Mouse (Mus musculus) myocyte (in vitro differentiated cells): ENCODE results near the gene Ncl. TPM values are rescaled to one million over a fixed set of nuclear protein-coding genes. Genes with fewer than 3 reads are reported as not detected.

Source experiments
- H3K27me3 ChIP-seq: one replicate; pipeline ENCODE4 v1.6.1; 2011; ENCODE audit not compliant: control insufficient read depth, insufficient read depth, insufficient read length
- H3K36me3 ChIP-seq: one replicate; pipeline ENCODE4 v1.6.1; 2011; ENCODE audit not compliant: control insufficient read depth, insufficient read depth
- H3K4me2 ChIP-seq: one replicate; pipeline ENCODE4 v1.6.1; 2011; ENCODE audit warnings: low read depth, control low read depth
- H3K4me3 ChIP-seq: one replicate; pipeline ENCODE4 v1.5.1; 2011; ENCODE audit warnings: mild to moderate bottlenecking, control low read depth, moderate library complexity
- H3K79me2 ChIP-seq: one replicate; pipeline ENCODE4 v1.6.1; 2011; ENCODE audit not compliant: control insufficient read depth, insufficient read depth
- H3ac ChIP-seq: one replicate; pipeline ENCODE4 v1.6.1; 2011; ENCODE audit not compliant: control insufficient read depth, insufficient read length
- CEBPB ChIP-seq: IDR thresholded peaks from 2 replicates; pipeline ENCODE4 v1.6.1; 2011; ENCODE audit warnings: mild to moderate bottlenecking, moderate library complexity; ENCODE audit not compliant: poor library complexity, insufficient read depth, severe bottlenecking
- E2F4 ChIP-seq: IDR thresholded peaks from one replicate; pipeline ENCODE4 v1.6.1; 2011; ENCODE audit warnings: mild to moderate bottlenecking, control low read depth, moderate library complexity; ENCODE audit not compliant: insufficient read depth
- MAX ChIP-seq: IDR thresholded peaks from one replicate; pipeline ENCODE4 v1.6.1; 2011; ENCODE audit warnings: low read depth, mild to moderate bottlenecking, control low read depth
- MYOD1 ChIP-seq, 3 experiments: IDR thresholded peaks; one replicate each; pipeline ENCODE4 v1.6.1; 2011; ENCODE audit warnings: control low read depth in 2 of 3, low read depth in 2 of 3, mild to moderate bottlenecking in 2 of 3, moderate library complexity in 1 of 3; ENCODE audit not compliant: insufficient read length in 2 of 3, control insufficient read depth in 1 of 3
- MYOG ChIP-seq, 3 experiments: IDR thresholded peaks; one replicate each; pipeline ENCODE4 v1.6.1; 2011; ENCODE audit warnings: control low read depth in 2 of 3, low read depth in 2 of 3, mild to moderate bottlenecking in 2 of 3; ENCODE audit not compliant: insufficient read length in 2 of 3, control insufficient read depth in 1 of 3, insufficient read depth in 1 of 3
- POLR2A ChIP-seq: IDR thresholded peaks from one replicate; pipeline ENCODE4 v1.6.1; 2011; ENCODE audit warnings: low read depth, mild to moderate bottlenecking, control low read depth, moderate library complexity; ENCODE audit not compliant: insufficient read length
- POLR2AphosphoS2 ChIP-seq: IDR thresholded peaks from one replicate; pipeline ENCODE4 v1.6.1; 2011; ENCODE audit warnings: low read depth, control low read depth; ENCODE audit not compliant: insufficient read length
- REST ChIP-seq: IDR thresholded peaks from one replicate; pipeline ENCODE4 v1.6.1; 2011; ENCODE audit warnings: mild to moderate bottlenecking, control low read depth, moderate library complexity; ENCODE audit not compliant: insufficient read depth, insufficient read length
- SRF ChIP-seq: IDR thresholded peaks from one replicate; pipeline ENCODE4 v1.6.1; 2011; ENCODE audit warnings: low read depth; ENCODE audit not compliant: control insufficient read depth, insufficient read length
- TCF12 ChIP-seq: IDR thresholded peaks from one replicate; pipeline ENCODE4 v1.6.1; 2011; ENCODE audit warnings: mild to moderate bottlenecking, control low read depth; ENCODE audit not compliant: poor library complexity, insufficient read depth, severe bottlenecking
- TCF3 ChIP-seq: IDR thresholded peaks from one replicate; pipeline ENCODE4 v1.6.1; 2011; ENCODE audit warnings: low read depth, control low read depth; ENCODE audit not compliant: insufficient read length
- USF1 ChIP-seq: IDR thresholded peaks from one replicate; pipeline ENCODE4 v1.6.1; 2011; ENCODE audit warnings: low read depth, mild to moderate bottlenecking, control low read depth, moderate library complexity
- polyA plus RNA-seq: library from polyadenylated mRNA; unstranded; fragments of >200 nt; fragmentation: generic; extraction: Trizol; gene quantifications from one replicate; pipeline ENCODE4 v1.2.1, GENCODE M21; 2012; ENCODE audit warnings: missing spikeins

Ncl gene
- polyA plus RNA-seq, 1 experiment = 131 TPM

GRCm38 (mm10) chr1:86313772-86314125, 45.5 kb downstream of the Ncl start:
- Histone ChIP-seq H3K27me3 (peaks cover 8% of the 10 kb centered on the region), H3K4me3 (no peak overlapping the region), H3K4me2 (no peak overlapping the region), H3K79me2 (no peaks in the 10 kb centered on the region), H3ac (no peak overlapping the region), H3K36me3 (no peaks in the 10 kb centered on the region)
- TF ChIP-seq TCF3 (no peak), MYOD1 (IDR thresholded peaks at IDR 0.05; ENCODE audit: control insufficient read depth in 1 of 3, insufficient read length in 2 of 3, low read depth in 2 of 3) (no peak), USF1 (no peak), POLR2A (no peak), TCF12 (no peak), POLR2AphosphoS2 (no peak), REST (no peak), CEBPB (no peak), MYOG (IDR thresholded peaks at IDR 0.05; ENCODE audit: control insufficient read depth in 1 of 3, insufficient read depth in 1 of 3, insufficient read length in 2 of 3, low read depth in 2 of 3) (no peak), MAX (no peak), SRF (no peak), E2F4 (no peak)

- TF ChIP-seq USF1 = no peak
- TF ChIP-seq SRF = no peak
- no peak for TF ChIP-seq MYOD1 (IDR thresholded peaks at IDR 0.05; ENCODE audit: control insufficient read depth in 1 of 3, insufficient read length in 2 of 3, low read depth in 2 of 3)
- TF ChIP-seq MYOG (IDR thresholded peaks at IDR 0.05; ENCODE audit: control insufficient read depth in 1 of 3, insufficient read depth in 1 of 3, insufficient read length in 2 of 3, low read depth in 2 of 3) = peak in 1 of 3 experiments; percentile 9
- TF ChIP-seq TCF12 = no peak
- no peaks in the 10 kb centered on the region for H3K79me2 ChIP-seq
- no peak overlapping the region for H3K4me3 ChIP-seq
- no peak overlapping the region for H3ac ChIP-seq
- no peak overlapping the region for H3K4me2 ChIP-seq
- H3K36me3 ChIP-seq = no peaks in the 10 kb centered on the region
- peaks cover 8% of the 10 kb centered on the region for H3K27me3 ChIP-seq
Measured at GRCm38 (mm10) chr1:86313096-86313771, 46.0 kb downstream of the Ncl start.

GRCm38 (mm10) chr1:86312269-86312668, 46.9 kb downstream of the Ncl start:
- peaks cover 8% of the 10 kb centered on the region for H3K27me3 ChIP-seq
- H3ac ChIP-seq = no peak overlapping the region
- H3K4me2 ChIP-seq = no peak overlapping the region
- no peaks in the 10 kb centered on the region for H3K36me3 ChIP-seq
- TF ChIP-seq SRF = no peak
- TF ChIP-seq TCF12 = no peak
- TF ChIP-seq USF1 = no peak
- TF ChIP-seq REST = no peak
- TF ChIP-seq POLR2AphosphoS2 = no peak
- no peak for TF ChIP-seq MYOG (IDR thresholded peaks at IDR 0.05; ENCODE audit: control insufficient read depth in 1 of 3, insufficient read depth in 1 of 3, insufficient read length in 2 of 3, low read depth in 2 of 3)
- no peak for TF ChIP-seq CEBPB
- no peak for TF ChIP-seq TCF3
- no peak for TF ChIP-seq MYOD1 (IDR thresholded peaks at IDR 0.05; ENCODE audit: control insufficient read depth in 1 of 3, insufficient read length in 2 of 3, low read depth in 2 of 3)
- no peak for TF ChIP-seq POLR2A
- no peak for TF ChIP-seq MAX
- no peak for TF ChIP-seq E2F4
- H3K79me2 ChIP-seq = no peaks in the 10 kb centered on the region
- no peak overlapping the region for H3K4me3 ChIP-seq

- Histone ChIP-seq H3K36me3 (no peaks in the 10 kb centered on the region), H3K4me2 (no peak overlapping the region), H3ac (no peak overlapping the region), H3K79me2 (no peaks in the 10 kb centered on the region), H3K27me3 (peaks cover 8% of the 10 kb centered on the region), H3K4me3 (no peak overlapping the region)
- TF ChIP-seq POLR2AphosphoS2 (no peak), REST (no peak)
Measured at GRCm38 (mm10) chr1:86311467-86312005, 47.7 kb downstream of the Ncl start.

GRCm38 (mm10) chr1:86310536-86311310, 48.5 kb downstream of the Ncl start:
- Histone ChIP-seq H3K4me2 (no peak overlapping the region), H3K79me2 (no peaks in the 10 kb centered on the region), H3K27me3 (peaks cover 8% of the 10 kb centered on the region), H3ac (no peak overlapping the region), H3K4me3 (no peak overlapping the region), H3K36me3 (no peaks in the 10 kb centered on the region)
- TF ChIP-seq MYOD1 (IDR thresholded peaks at IDR 0.05; ENCODE audit: control insufficient read depth in 1 of 3, insufficient read length in 2 of 3, low read depth in 2 of 3) = no peak
- TF ChIP-seq REST = no peak
- no peak for TF ChIP-seq E2F4
- no peak for TF ChIP-seq POLR2AphosphoS2
- no peak for TF ChIP-seq POLR2A
